Mouse (Mus musculus) kidney, embryonic 14.5 days (tissue): ENCODE measurements around the gene Gng12. TPM values are rescaled to one million over a fixed set of nuclear protein-coding genes. Genes with fewer than 3 reads are reported as not detected.
"Not testable (repeated sequence)": the region's sequence is repeated elsewhere in the genome, so short reads cannot be mapped to it uniquely, and the experiment has no call there.

Source experiments
- ATAC-seq: fragments of 200-750 bp; cut with Nextera tagmentation; 2 replicates; pipeline ENCODE4 v1.8.0; 2017; ENCODE audit warnings: moderate number of reproducible peaks, mild to moderate bottlenecking, moderate TSS enrichment, moderate library complexity; ENCODE audit not compliant: low FRiP score, low TSS enrichment
- H3K27ac ChIP-seq: fragments of 300-500 bp; sonication (generic); 2 replicates; pipeline ENCODE4 v1.5.1; 2014; ENCODE audit warnings: low read depth, mild to moderate bottlenecking, low read length, moderate library complexity, mixed read lengths
- H3K27me3 ChIP-seq: fragments of 300-500 bp; sonication (generic); 2 replicates; pipeline ENCODE4 v1.6.1; 2014; ENCODE audit warnings: mild to moderate bottlenecking, low read length; ENCODE audit not compliant: control insufficient read depth, insufficient read depth
- H3K36me3 ChIP-seq: fragments of 300-500 bp; sonication (generic); 2 replicates; pipeline ENCODE4 v1.6.1; 2014; ENCODE audit warnings: low read length, mixed read lengths; ENCODE audit not compliant: control insufficient read depth, insufficient read depth
- H3K4me1 ChIP-seq: fragments of 300-500 bp; sonication (generic); 2 replicates; pipeline ENCODE4 v1.6.1; 2014; ENCODE audit warnings: low read length, mixed read lengths; ENCODE audit not compliant: control insufficient read depth, insufficient read depth
- H3K4me2 ChIP-seq: fragments of 300-500 bp; sonication (generic); replicated peaks from 2 replicates; pipeline ENCODE4 v1.6.1; 2014; ENCODE audit warnings: low read depth, mild to moderate bottlenecking, low read length
- H3K4me3 ChIP-seq: fragments of 300-500 bp; sonication (generic); 2 replicates; pipeline ENCODE4 v1.5.1; 2014; ENCODE audit warnings: mild to moderate bottlenecking, low read length
- H3K9ac ChIP-seq: fragments of 300-500 bp; sonication (generic); 2 replicates; pipeline ENCODE4 v1.6.1; 2014; ENCODE audit warnings: low read depth, mild to moderate bottlenecking, low read length, moderate library complexity
- H3K9me3 ChIP-seq: fragments of 300-500 bp; sonication (generic); 2 replicates; pipeline ENCODE4 v1.6.1; 2016; ENCODE audit warnings: low read length; ENCODE audit not compliant: control insufficient read depth
- WGBS: fragments of 180-500 bp; shearing (Covaris S2); extraction: QIAGEN DNeasy Blood & Tissue Kit; methylation state at CpG from one replicate; pipeline ENCODE4 v1.1.7; 2014; 5-methylcytosine and 5-hydroxymethylcytosine counted together
- polyA plus RNA-seq: library from polyadenylated mRNA; unstranded; fragments of >200 nt; fragmentation: Nextera tagmentation; extraction: Ambion mirVana; gene quantifications from 2 replicates; pipeline ENCODE4 v1.2.1, GENCODE M21; 2014

Gng12 gene
- polyA plus RNA-seq, 1 experiment from 2014 or later = 108 TPM

- 42% methylated on average over 2 of the region's 2 CpGs for WGBS
- Histone ChIP-seq H3K4me1 (0 out of 2 replicates have a peak, but pooled peaks cover 3% of the 10 kb centered on the region), H3K4me2 (no peak overlapping the region), H3K9ac (no peak overlapping the region), H3K27me3 (no peaks in the 10 kb centered on the region), H3K4me3 (no peak overlapping the region), H3K27ac (no peak overlapping the region), H3K9me3 (no peaks in the 10 kb centered on the region), H3K36me3 (no peaks in the 10 kb centered on the region)
- no peak for ATAC-seq
Measured at GRCm38 (mm10) chr6:67030416-67030815, 134.2 kb downstream of the Gng12 start.

GRCm38 (mm10) chr6:67030846-67031245 lies 134.6 kb downstream of the Gng12 start:
- ATAC-seq = no peak
- H3K4me3 ChIP-seq = no peak overlapping the region
- H3K9me3 ChIP-seq = no peaks in the 10 kb centered on the region
- no peak overlapping the region for H3K9ac ChIP-seq
- H3K27ac ChIP-seq = no peak overlapping the region
- 0 out of 2 replicates have a peak, but pooled peaks cover 3% of the 10 kb centered on the region for H3K4me1 ChIP-seq
- H3K36me3 ChIP-seq = no peaks in the 10 kb centered on the region
- 69% methylated on average over 5 of the region's 5 CpGs for WGBS
- no peaks in the 10 kb centered on the region for H3K27me3 ChIP-seq
- no peak overlapping the region for H3K4me2 ChIP-seq

GRCm38 (mm10) chr6:67032551-67032950 lies 136.4 kb downstream of the Gng12 start:
- not testable (repeated sequence) for H3K9me3 ChIP-seq, H3K27me3 ChIP-seq, H3K4me2 ChIP-seq, H3K9ac ChIP-seq, ATAC-seq, H3K4me1 ChIP-seq, H3K27ac ChIP-seq, H3K4me3 ChIP-seq, H3K36me3 ChIP-seq

- 88% methylated on average over 3 of the region's 4 CpGs for WGBS
- H3K9ac ChIP-seq, H3K27ac ChIP-seq, ATAC-seq, H3K4me2 ChIP-seq, H3K9me3 ChIP-seq, H3K4me3 ChIP-seq, H3K27me3 ChIP-seq, H3K4me1 ChIP-seq, H3K36me3 ChIP-seq: not testable (repeated sequence)
Measured at GRCm38 (mm10) chr6:67032972-67033371, 136.8 kb downstream of the Gng12 start.

GRCm38 (mm10) chr6:67033604-67034003 lies 137.4 kb downstream of the Gng12 start:
- 0 out of 2 replicates have a peak, but pooled peaks cover 3% of the 10 kb centered on the region for H3K4me1 ChIP-seq
- no peak overlapping the region for H3K4me2 ChIP-seq
- H3K27ac ChIP-seq = no peak overlapping the region
- no peaks in the 10 kb centered on the region for H3K9me3 ChIP-seq
- no peak overlapping the region for H3K9ac ChIP-seq
- WGBS = 71% methylated on average over 4 of the region's 4 CpGs
- no peak overlapping the region for H3K4me3 ChIP-seq
- no peaks in the 10 kb centered on the region for H3K27me3 ChIP-seq
- no peaks in the 10 kb centered on the region for H3K36me3 ChIP-seq
- ATAC-seq = no peak

- H3K27ac ChIP-seq = no peak overlapping the region
- H3K27me3 ChIP-seq = no peaks in the 10 kb centered on the region
- 54% methylated on average over 7 of the region's 7 CpGs for WGBS
- no peak overlapping the region for H3K4me2 ChIP-seq
- 0 out of 2 replicates have a peak, but pooled peaks cover 3% of the 10 kb centered on the region for H3K4me1 ChIP-seq
- H3K9ac ChIP-seq = no peak overlapping the region
- H3K36me3 ChIP-seq = no peaks in the 10 kb centered on the region
- no peaks in the 10 kb centered on the region for H3K9me3 ChIP-seq
- H3K4me3 ChIP-seq = no peak overlapping the region; the same call in 1 of the 2 replicates
- no peak for ATAC-seq
Measured at GRCm38 (mm10) chr6:67034331-67035130, 138.3 kb downstream of the Gng12 start.

- H3K4me3 ChIP-seq = peak overlapping the region; percentile 89
- H3K36me3 ChIP-seq = no peaks in the 10 kb centered on the region
- WGBS = 9% methylated on average over 19 of the region's 19 CpGs
- no peak for ATAC-seq
- H3K27ac ChIP-seq = peak overlapping the region; percentile 94
- H3K9me3 ChIP-seq = no peaks in the 10 kb centered on the region
- H3K27me3 ChIP-seq = no peaks in the 10 kb centered on the region
- peak overlapping the region; percentile 86; the same call in 1 of the 2 replicates for H3K9ac ChIP-seq
- 0 out of 2 replicates have a peak, but pooled peaks cover 3% of the 10 kb centered on the region for H3K4me1 ChIP-seq
- H3K4me2 ChIP-seq = peak overlapping the region; percentile 84
Measured at GRCm38 (mm10) chr6:67035388-67036299, 139.4 kb downstream of the Gng12 start.

- 0% methylated on average over 29 of the region's 29 CpGs for WGBS
- Histone ChIP-seq H3K4me2 (peak overlapping the region; percentile 84), H3K9ac (peak overlapping the region; percentile 86), H3K36me3 (no peaks in the 10 kb centered on the region), H3K4me3 (peak overlapping the region; percentile 89), H3K4me1 (0 out of 2 replicates have a peak, but pooled peaks cover 3% of the 10 kb centered on the region), H3K27me3 (no peaks in the 10 kb centered on the region), H3K9me3 (no peaks in the 10 kb centered on the region), H3K27ac (peak overlapping the region; percentile 94)
- peak; percentile 77 for ATAC-seq
Measured at GRCm38 (mm10) chr6:67036356-67036811, 140.2 kb downstream of the Gng12 start.
